Mouse (Mus musculus) heart, postnatal 0 days (tissue): ENCODE results near the gene Izumo2. TPM values are rescaled to one million over a fixed set of nuclear protein-coding genes. Genes with fewer than 3 reads are reported as not detected.

Experiments used
- ATAC-seq: fragments of 200-750 bp; cut with Nextera tagmentation; 2 replicates; pipeline ENCODE4 v1.8.0; 2017; ENCODE audit warnings: low read depth, moderate number of reproducible peaks, moderate library complexity; ENCODE audit not compliant: insufficient read depth
- DNase-seq: peaks from one replicate; pipeline ENCODE4 v3.0.0-alpha.2; 2016; ENCODE audit warnings: low spot score
- H3K27ac ChIP-seq: fragments of 300-500 bp; sonication (generic); 2 replicates; pipeline ENCODE4 v1.5.1; 2014; ENCODE audit warnings: low read depth, mild to moderate bottlenecking
- H3K27me3 ChIP-seq: fragments of 300-500 bp; sonication (generic); 2 replicates; pipeline ENCODE4 v1.6.1; 2014; ENCODE audit warnings: low read length, mixed read lengths; ENCODE audit not compliant: control insufficient read depth, insufficient read depth
- H3K36me3 ChIP-seq: fragments of 300-500 bp; sonication (generic); replicated peaks from 2 replicates; pipeline ENCODE4 v1.6.1; 2014; ENCODE audit warnings: low read length, mixed read lengths; ENCODE audit not compliant: control insufficient read depth, insufficient read depth
- H3K4me1 ChIP-seq: fragments of 300-500 bp; sonication (generic); 2 replicates; pipeline ENCODE4 v1.6.1; 2014; ENCODE audit warnings: antibody characterized with exemption; ENCODE audit not compliant: control insufficient read depth, insufficient read depth
- H3K4me2 ChIP-seq: fragments of 300-500 bp; sonication (generic); 2 replicates; pipeline ENCODE4 v1.6.1; 2014; ENCODE audit warnings: low read depth, mild to moderate bottlenecking, low read length, moderate library complexity
- H3K4me3 ChIP-seq: fragments of 300-500 bp; sonication (generic); 2 replicates; pipeline ENCODE4 v1.5.1; 2014; ENCODE audit warnings: low read depth, low read length
- H3K9ac ChIP-seq: fragments of 300-500 bp; sonication (generic); replicated peaks from 2 replicates; pipeline ENCODE4 v1.6.1; 2014; ENCODE audit warnings: low read depth, low read length, mixed read lengths
- H3K9me3 ChIP-seq: fragments of 300-500 bp; sonication (generic); replicated peaks from 2 replicates; pipeline ENCODE4 v1.6.1; 2016; ENCODE audit warnings: low read length; ENCODE audit not compliant: control insufficient read depth
- CTCF ChIP-seq: IDR thresholded peaks from 2 replicates; pipeline ENCODE4 v1.5.1; 2016; ENCODE audit warnings: antibody characterized with exemption, control low read depth, low read depth
- EP300 ChIP-seq: IDR thresholded peaks from 2 replicates; pipeline ENCODE4 v1.6.1; 2016; ENCODE audit warnings: antibody characterized with exemption, low read depth
- WGBS: fragments of 180-500 bp; shearing (Covaris S2); extraction: QIAGEN DNeasy Blood & Tissue Kit; methylation state at CpG from one replicate; pipeline ENCODE4 v1.1.7; 2014; 5-methylcytosine and 5-hydroxymethylcytosine counted together
- polyA plus RNA-seq: library from polyadenylated mRNA; unstranded; fragments of >200 nt; fragmentation: Nextera tagmentation; extraction: Ambion mirVana; gene quantifications from 2 replicates; pipeline ENCODE4 v1.2.1, GENCODE M21; 2015
- total RNA-seq: library from RNA; depleted of rRNA; stranded (reverse); fragments of >200 nt; gene quantifications from 2 replicates; pipeline ENCODE4 v1.2.3, GENCODE M21; 2014; ENCODE audit warnings: low replicate concordance

The Izumo2 gene
- total and polyA plus RNA-seq, 2 experiments from 2014 or later, result not detected

DNA sequence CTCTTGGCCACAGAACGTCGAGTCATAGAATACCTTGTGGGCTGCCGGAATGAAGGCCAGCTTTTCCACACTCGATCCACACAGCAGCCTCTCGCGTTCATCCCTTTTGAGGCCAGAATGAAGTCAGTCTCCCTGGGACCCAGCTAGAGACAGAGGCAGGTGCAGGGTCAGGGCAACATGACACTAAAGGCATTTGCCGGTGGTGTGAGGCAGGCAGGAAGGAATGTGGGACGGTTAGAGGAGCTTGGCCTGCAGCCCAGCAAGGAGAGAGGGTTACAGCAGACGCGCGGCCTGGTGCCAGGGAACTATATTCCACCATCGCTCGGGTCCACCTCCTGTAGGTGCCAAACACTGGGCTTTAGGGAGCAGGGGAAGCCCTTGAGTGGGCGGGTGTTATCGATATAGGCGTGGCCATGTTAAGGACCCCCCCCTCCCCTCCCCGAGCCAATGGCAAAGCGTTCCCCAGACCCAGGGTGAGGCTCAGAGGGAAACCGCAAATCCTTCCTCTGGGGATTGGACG is 11.3 kb upstream of the Izumo2 start:
- Histone ChIP-seq H3K4me1 (0 out of 2 replicates have a peak, but pooled peaks cover 9% of the 10 kb centered on the region), H3K4me3 (no peak overlapping the region), H3K4me2 (peak overlapping the region; percentile 6; the same call in 1 of the 2 replicates), H3K9ac (no peak overlapping the region), H3K36me3 (no peaks in the 10 kb centered on the region), H3K9me3 (no peaks in the 10 kb centered on the region), H3K27me3 (no peaks in the 10 kb centered on the region), H3K27ac (peak overlapping the region; percentile 81)
- DNase-seq (peak; percentile 81), ATAC-seq (peak; percentile 91)
- no peak for TF ChIP-seq CTCF
- no peak for TF ChIP-seq EP300
- WGBS, result 6% methylated on average over 20 of the region's 20 CpGs

GRCm38 (mm10) chr7:44697980-44698379 is 10.6 kb upstream of the Izumo2 start:
- no peak overlapping the region for H3K4me2 ChIP-seq
- ATAC-seq, result no peak
- H3K4me1 ChIP-seq, result 0 out of 2 replicates have a peak, but pooled peaks cover 9% of the 10 kb centered on the region
- DNase-seq, result no peak
- H3K9ac ChIP-seq, result no peak overlapping the region
- H3K9me3 ChIP-seq, result no peaks in the 10 kb centered on the region
- no peaks in the 10 kb centered on the region for H3K27me3 ChIP-seq
- H3K27ac ChIP-seq, result no peak overlapping the region
- H3K4me3 ChIP-seq, result no peak overlapping the region
- H3K36me3 ChIP-seq, result no peaks in the 10 kb centered on the region
- 53% methylated on average over 7 of the region's 7 CpGs for WGBS
- no peak for TF ChIP-seq CTCF
- no peak for TF ChIP-seq EP300

- Histone ChIP-seq H3K4me1 (0 out of 2 replicates have a peak, but pooled peaks cover 6% of the 10 kb centered on the region), H3K27me3 (no peaks in the 10 kb centered on the region), H3K4me2 (no peak overlapping the region), H3K36me3 (no peaks in the 10 kb centered on the region), H3K9me3 (0 out of 2 replicates have a peak, but pooled peaks cover 3% of the 10 kb centered on the region), H3K27ac (no peak overlapping the region), H3K9ac (no peak overlapping the region), H3K4me3 (no peak overlapping the region)
- WGBS, result 5% methylated on average over 6 of the region's 6 CpGs
- peak; percentile 40; the same call in 1 of the 2 replicates for ATAC-seq
- TF ChIP-seq EP300, result no peak
- TF ChIP-seq CTCF, result peak; percentile 62
- peak; percentile 34 for DNase-seq
These were observed 6.6 kb upstream of the Izumo2 start for GRCm38 (mm10) chr7:44701921-44702320.

DNA sequence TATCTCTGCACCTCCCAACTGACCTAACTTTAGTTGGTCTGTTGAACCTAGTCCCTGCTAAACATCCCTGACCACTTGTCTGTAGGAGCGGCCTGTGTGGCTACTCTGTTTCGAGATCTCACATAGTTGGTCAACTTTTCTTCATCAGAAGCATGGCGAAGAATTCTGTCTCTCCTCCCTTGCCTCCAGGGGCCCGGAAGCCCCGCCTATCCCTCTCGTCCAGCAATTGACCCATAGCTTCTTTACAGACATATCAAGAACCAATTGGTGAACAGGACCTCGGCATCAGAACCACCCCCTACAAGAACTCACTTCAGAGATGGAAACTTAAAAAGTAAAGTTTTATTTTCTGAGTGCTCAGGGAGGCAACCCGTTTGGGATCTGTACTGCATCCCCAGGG is 5.6 kb upstream of the Izumo2 start:
- TF ChIP-seq EP300 (no peak), CTCF (no peak)
- Histone ChIP-seq H3K4me2 (no peak overlapping the region), H3K4me3 (no peak overlapping the region), H3K4me1 (no peaks in the 10 kb centered on the region), H3K9ac (no peak overlapping the region), H3K27me3 (no peaks in the 10 kb centered on the region), H3K9me3 (0 out of 2 replicates have a peak, but pooled peaks cover 3% of the 10 kb centered on the region), H3K36me3 (no peaks in the 10 kb centered on the region), H3K27ac (no peak overlapping the region)
- no peak for ATAC-seq
- no peak for DNase-seq
- 64% methylated on average over 8 of the region's 8 CpGs for WGBS

GRCm38 (mm10) chr7:44704363-44704762 is 4.2 kb upstream of the Izumo2 start:
- Histone ChIP-seq H3K4me3 (no peak overlapping the region), H3K27me3 (no peaks in the 10 kb centered on the region), H3K4me1 (no peaks in the 10 kb centered on the region), H3K4me2 (no peak overlapping the region), H3K36me3 (no peaks in the 10 kb centered on the region), H3K27ac (no peak overlapping the region), H3K9me3 (0 out of 2 replicates have a peak, but pooled peaks cover 3% of the 10 kb centered on the region), H3K9ac (no peak overlapping the region)
- DNase-seq (no peak), ATAC-seq (no peak)
- 53% methylated on average over 3 of the region's 3 CpGs for WGBS
- TF ChIP-seq EP300 (no peak), CTCF (peak; percentile 52)

DNA sequence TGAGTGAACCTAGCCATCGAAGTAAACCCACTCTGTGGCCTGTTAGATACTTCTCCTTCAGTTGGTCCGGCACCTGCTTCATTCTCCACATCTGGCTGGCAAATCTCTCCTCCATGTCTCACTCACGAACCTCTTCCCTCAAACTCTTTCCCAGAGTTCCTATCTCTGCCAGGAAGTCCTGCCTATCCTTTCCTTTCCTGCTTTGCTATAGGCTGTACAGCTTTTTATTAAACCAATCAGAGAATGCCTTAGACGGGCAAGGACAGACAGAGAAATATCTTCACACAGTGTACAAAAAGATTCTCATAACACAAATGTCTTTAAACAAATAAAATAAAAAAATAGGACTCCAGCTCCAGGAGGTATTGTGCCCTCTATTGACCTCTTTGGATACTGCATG is 3.5 kb upstream of the Izumo2 start:
- DNase-seq (no peak), ATAC-seq (no peak)
- 80% methylated on average over 4 of the region's 4 CpGs for WGBS
- H3K4me3 ChIP-seq, result no peak overlapping the region
- H3K9ac ChIP-seq, result no peak overlapping the region
- TF ChIP-seq CTCF (no peak), EP300 (no peak)
- no peaks in the 10 kb centered on the region for H3K4me1 ChIP-seq
- H3K4me2 ChIP-seq, result no peak overlapping the region
- H3K27me3 ChIP-seq, result no peaks in the 10 kb centered on the region
- H3K27ac ChIP-seq, result no peak overlapping the region
- H3K36me3 ChIP-seq, result no peaks in the 10 kb centered on the region
- H3K9me3 ChIP-seq, result 0 out of 2 replicates have a peak, but pooled peaks cover 3% of the 10 kb centered on the region
